Mouse (Mus musculus) embryonic facial prominence, embryonic 13.5 days (tissue): ENCODE results near the gene Arhgap23. TPM values are rescaled to one million over a fixed set of nuclear protein-coding genes. Genes with fewer than 3 reads are reported as not detected.

Source experiments
- ATAC-seq: fragments of 200-750 bp; cut with Nextera tagmentation; 2 replicates; pipeline ENCODE4 v1.8.0; 2017; ENCODE audit warnings: low read depth; ENCODE audit not compliant: insufficient number of reproducible peaks, insufficient read depth, low FRiP score, low TSS enrichment
- H3K27ac ChIP-seq: fragments of 300-500 bp; sonication (generic); 2 replicates; pipeline ENCODE4 v1.5.1; 2015; ENCODE audit warnings: moderate library complexity, mild to moderate bottlenecking, inconsistent platforms
- H3K27me3 ChIP-seq: fragments of 300-500 bp; sonication (generic); 2 replicates; pipeline ENCODE4 v1.6.1; 2015; ENCODE audit warnings: mild to moderate bottlenecking, inconsistent platforms
- H3K36me3 ChIP-seq: fragments of 300-500 bp; sonication (generic); 2 replicates; pipeline ENCODE4 v1.6.1; 2015; ENCODE audit warnings: mild to moderate bottlenecking, inconsistent platforms
- H3K4me1 ChIP-seq: fragments of 300-500 bp; sonication (generic); 2 replicates; pipeline ENCODE4 v1.6.1; 2015; ENCODE audit warnings: inconsistent platforms
- H3K4me2 ChIP-seq: fragments of 300-500 bp; sonication (generic); 2 replicates; pipeline ENCODE4 v1.6.1; 2015; ENCODE audit warnings: moderate library complexity, mild to moderate bottlenecking, inconsistent platforms
- H3K4me3 ChIP-seq: fragments of 300-500 bp; sonication (generic); 2 replicates; pipeline ENCODE4 v1.5.1; 2015; ENCODE audit warnings: mild to moderate bottlenecking, inconsistent platforms
- H3K9ac ChIP-seq: fragments of 300-500 bp; sonication (generic); 2 replicates; pipeline ENCODE4 v1.6.1; 2015; ENCODE audit warnings: mild to moderate bottlenecking, inconsistent platforms
- H3K9me3 ChIP-seq: fragments of 300-500 bp; sonication (generic); 2 replicates; pipeline ENCODE4 v1.6.1; 2016; ENCODE audit warnings: inconsistent platforms
- WGBS: fragments of 180-500 bp; shearing (Covaris S2); methylation state at CpG from one replicate; pipeline ENCODE4 v1.1.7; 2015; ENCODE audit warnings: mixed read lengths; 5-methylcytosine and 5-hydroxymethylcytosine counted together
- polyA plus RNA-seq: library from polyadenylated mRNA; unstranded; fragments of >200 nt; fragmentation: Nextera tagmentation; extraction: Ambion mirVana; gene quantifications from 2 replicates; pipeline ENCODE4 v1.2.1, GENCODE M21; 2015

Arhgap23 gene
- polyA plus RNA-seq: 7.7 and 8.4 TPM in 2 replicates

- peak within 1 kb of the TSS; percentile 85 for H3K4me3 ChIP-seq
- WGBS: under 1% methylated on average over 29 of the region's 29 CpGs
- peak within 1 kb of the TSS; percentile 88 for H3K9ac ChIP-seq
- no peaks in the 10 kb centered on the region for H3K27me3 ChIP-seq
- no peaks in the 10 kb centered on the region for H3K36me3 ChIP-seq
- ATAC-seq: peak; percentile 66; the same call in 1 of the 2 replicates
- H3K9me3 ChIP-seq: no peaks in the 10 kb centered on the region
- H3K4me2 ChIP-seq: peak within 1 kb of the TSS; percentile 81
- H3K4me1 ChIP-seq: peaks cover 48% of the 10 kb centered on the region
- H3K27ac ChIP-seq: peak within 1 kb of the TSS; percentile 87
Observed at GRCm38 (mm10) chr11:97415330-97415711, at the start of gene Arhgap23. Arhgap23 (plus strand) TSS chr11:97415533.

- ATAC-seq: no peak
- WGBS: 39% methylated on average over 1 of the region's 1 CpGs
- no peaks in the 10 kb centered on the region for H3K9me3 ChIP-seq
- peak overlapping the region; percentile 97; the same call in 1 of the 2 replicates for H3K4me3 ChIP-seq
- H3K9ac ChIP-seq: peak overlapping the region; percentile 44; the same call in 1 of the 2 replicates
- peaks cover 33% of the 10 kb centered on the region for H3K4me1 ChIP-seq
- H3K27ac ChIP-seq: peak overlapping the region; percentile 28; the same call in 1 of the 2 replicates
- H3K4me2 ChIP-seq: peak overlapping the region; percentile 90
- H3K36me3 ChIP-seq: peaks cover 2% of the 10 kb centered on the region; the same call in 1 of the 2 replicates
- no peaks in the 10 kb centered on the region for H3K27me3 ChIP-seq
Observed at GRCm38 (mm10) chr11:97365556-97365955, 49.8 kb upstream of the Arhgap23 start.

GRCm38 (mm10) chr11:97368501-97368900 is 46.8 kb upstream of the Arhgap23 start:
- Histone ChIP-seq H3K4me3 (no peak overlapping the region), H3K4me1 (peaks cover 38% of the 10 kb centered on the region), H3K27me3 (no peaks in the 10 kb centered on the region), H3K36me3 (peaks cover 8% of the 10 kb centered on the region), H3K27ac (no peak overlapping the region), H3K9ac (no peak overlapping the region), H3K9me3 (no peaks in the 10 kb centered on the region), H3K4me2 (no peak overlapping the region)
- ATAC-seq: no peak
- WGBS: 71% methylated on average over 5 of the region's 5 CpGs

GRCm38 (mm10) chr11:97370329-97371091 is 44.8 kb upstream of the Arhgap23 start:
- Histone ChIP-seq H3K4me1 (peaks cover 18% of the 10 kb centered on the region), H3K36me3 (peaks cover 23% of the 10 kb centered on the region), H3K4me3 (no peak overlapping the region), H3K9me3 (no peaks in the 10 kb centered on the region), H3K4me2 (no peak overlapping the region), H3K27ac (no peak overlapping the region), H3K9ac (no peak overlapping the region), H3K27me3 (no peaks in the 10 kb centered on the region)
- WGBS: 86% methylated on average over 7 of the region's 7 CpGs
- no peak for ATAC-seq

GRCm38 (mm10) chr11:97372159-97372864 is 43.0 kb upstream of the Arhgap23 start:
- no peaks in the 10 kb centered on the region for H3K27me3 ChIP-seq
- H3K9ac ChIP-seq: no peak overlapping the region
- H3K4me3 ChIP-seq: no peak overlapping the region
- H3K4me2 ChIP-seq: no peak overlapping the region
- peak overlapping the region; percentile 48 for H3K27ac ChIP-seq
- 78% methylated on average over 6 of the region's 6 CpGs for WGBS
- H3K36me3 ChIP-seq: peaks cover 36% of the 10 kb centered on the region
- peaks cover 13% of the 10 kb centered on the region; the same call in 1 of the 2 replicates for H3K4me1 ChIP-seq
- no peak for ATAC-seq
- no peaks in the 10 kb centered on the region for H3K9me3 ChIP-seq

- Histone ChIP-seq H3K36me3 (peaks cover 47% of the 10 kb centered on the region), H3K27ac (no peak overlapping the region), H3K9ac (no peak overlapping the region), H3K9me3 (no peaks in the 10 kb centered on the region), H3K4me3 (no peak overlapping the region), H3K4me2 (no peak overlapping the region), H3K4me1 (peaks cover 9% of the 10 kb centered on the region; the same call in 1 of the 2 replicates), H3K27me3 (no peaks in the 10 kb centered on the region)
- ATAC-seq: no peak
- 76% methylated on average over 2 of the region's 2 CpGs for WGBS
Observed at GRCm38 (mm10) chr11:97373402-97373801, 41.9 kb upstream of the Arhgap23 start.

- H3K4me3 ChIP-seq: no peak overlapping the region
- 68% methylated on average over 3 of the region's 3 CpGs for WGBS
- H3K36me3 ChIP-seq: peaks cover 74% of the 10 kb centered on the region
- H3K27me3 ChIP-seq: no peaks in the 10 kb centered on the region
- no peaks in the 10 kb centered on the region for H3K4me1 ChIP-seq
- no peak overlapping the region for H3K4me2 ChIP-seq
- H3K9me3 ChIP-seq: no peaks in the 10 kb centered on the region
- no peak overlapping the region for H3K9ac ChIP-seq
- no peak for ATAC-seq
- H3K27ac ChIP-seq: no peak overlapping the region
Observed at GRCm38 (mm10) chr11:97380036-97380435, 35.3 kb upstream of the Arhgap23 start.

GRCm38 (mm10) chr11:97383017-97383416 is 32.3 kb upstream of the Arhgap23 start:
- WGBS: 87% methylated on average over 2 of the region's 2 CpGs
- H3K4me1 ChIP-seq: no peaks in the 10 kb centered on the region
- H3K9ac ChIP-seq: no peak overlapping the region
- no peak overlapping the region for H3K27ac ChIP-seq
- peaks cover 65% of the 10 kb centered on the region for H3K36me3 ChIP-seq
- H3K4me2 ChIP-seq: no peak overlapping the region
- H3K9me3 ChIP-seq: no peaks in the 10 kb centered on the region
- no peak for ATAC-seq
- H3K27me3 ChIP-seq: no peaks in the 10 kb centered on the region
- H3K4me3 ChIP-seq: no peak overlapping the region

- Histone ChIP-seq H3K27me3 (no peaks in the 10 kb centered on the region), H3K36me3 (peaks cover 65% of the 10 kb centered on the region), H3K9me3 (no peaks in the 10 kb centered on the region), H3K9ac (no peak overlapping the region), H3K27ac (no peak overlapping the region), H3K4me3 (no peak overlapping the region), H3K4me2 (no peak overlapping the region), H3K4me1 (no peaks in the 10 kb centered on the region)
- no peak for ATAC-seq
- 70% methylated on average over 2 of the region's 2 CpGs for WGBS
Observed at GRCm38 (mm10) chr11:97383764-97384163, 31.6 kb upstream of the Arhgap23 start.

- H3K9me3 ChIP-seq: no peaks in the 10 kb centered on the region
- peaks cover 80% of the 10 kb centered on the region for H3K36me3 ChIP-seq
- no peak overlapping the region for H3K4me3 ChIP-seq
- ATAC-seq: no peak
- no peaks in the 10 kb centered on the region for H3K27me3 ChIP-seq
- no peak overlapping the region for H3K4me2 ChIP-seq
- WGBS: 85% methylated on average over 2 of the region's 2 CpGs
- H3K9ac ChIP-seq: no peak overlapping the region
- no peak overlapping the region for H3K27ac ChIP-seq
- H3K4me1 ChIP-seq: peaks cover 5% of the 10 kb centered on the region
Observed at GRCm38 (mm10) chr11:97387811-97388210, 27.5 kb upstream of the Arhgap23 start.

GRCm38 (mm10) chr11:97389127-97389526 is 26.2 kb upstream of the Arhgap23 start:
- Histone ChIP-seq H3K36me3 (peaks cover 82% of the 10 kb centered on the region), H3K4me2 (no peak overlapping the region), H3K27me3 (no peaks in the 10 kb centered on the region), H3K4me1 (peaks cover 8% of the 10 kb centered on the region), H3K4me3 (no peak overlapping the region), H3K9me3 (no peaks in the 10 kb centered on the region), H3K9ac (no peak overlapping the region), H3K27ac (no peak overlapping the region)
- ATAC-seq: no peak
- WGBS: 89% methylated on average over 8 of the region's 8 CpGs

GRCm38 (mm10) chr11:97393658-97394057 is 21.7 kb upstream of the Arhgap23 start:
- no peak overlapping the region for H3K4me3 ChIP-seq
- H3K9me3 ChIP-seq: no peaks in the 10 kb centered on the region
- H3K27ac ChIP-seq: no peak overlapping the region
- no peak overlapping the region for H3K4me2 ChIP-seq
- no peaks in the 10 kb centered on the region for H3K27me3 ChIP-seq
- WGBS: 73% methylated on average over 11 of the region's 11 CpGs
- ATAC-seq: no peak
- peaks cover 8% of the 10 kb centered on the region for H3K4me1 ChIP-seq
- no peak overlapping the region for H3K9ac ChIP-seq
- peaks cover 83% of the 10 kb centered on the region for H3K36me3 ChIP-seq
